Mouse (Mus musculus) heart, adult 2 months (tissue): ENCODE data around the gene Pde6d.

Experiments
- CTCF ChIP-seq: fragments of 200-600 bp; IDR thresholded peaks from 2 replicates; pipeline ENCODE4 v1.8.1; 2022; ENCODE audit warnings: antibody characterized with exemption, mild to moderate bottlenecking, moderate library complexity
- POLR2A ChIP-seq: fragments of 200-500 bp; IDR thresholded peaks from 2 replicates; pipeline ENCODE4 v1.6.1; 2011; ENCODE audit warnings: mild to moderate bottlenecking, low read depth, low read length, control low read depth; ENCODE audit not compliant: insufficient read depth

DNA sequence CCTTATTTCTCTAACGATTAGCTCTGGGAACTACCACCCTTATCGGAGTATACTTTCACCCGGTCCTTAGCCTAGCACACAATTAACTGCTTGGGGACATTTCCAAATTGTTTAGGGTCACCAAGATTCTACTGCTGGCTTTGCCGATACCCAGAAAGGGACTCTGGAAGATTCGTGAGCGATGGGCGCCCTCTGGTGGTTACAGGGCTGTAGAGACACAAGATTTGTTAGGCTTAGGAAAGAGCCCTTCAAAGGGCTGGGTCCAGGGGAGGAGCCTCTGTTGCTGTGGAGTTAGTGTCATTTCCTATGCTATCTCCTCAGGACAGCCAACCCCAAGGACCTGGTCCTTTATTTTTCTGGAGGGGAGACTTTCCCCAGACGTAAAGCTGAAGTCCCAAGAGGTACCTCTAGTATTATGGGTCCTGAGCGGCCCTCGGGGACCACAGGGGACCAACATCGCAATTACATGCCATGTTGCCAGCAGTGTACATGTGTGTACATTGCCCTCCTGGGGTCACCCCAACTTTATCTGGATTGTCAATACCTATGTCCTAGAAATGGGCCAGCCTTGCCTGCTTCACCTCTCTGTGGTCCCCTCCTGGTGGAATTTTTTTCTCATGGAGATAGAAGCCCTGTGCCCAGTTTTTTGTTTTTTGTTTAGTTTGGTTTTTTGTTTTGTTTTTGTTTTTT is 49.9 kb downstream of the Pde6d start:
- TF ChIP-seq CTCF (peak; percentile 97), POLR2A (no peak)
